Mouse (Mus musculus) liver, embryonic 14 days (tissue): ENCODE measurements around the gene Aldh8a1. TPM values are rescaled to one million over a fixed set of nuclear protein-coding genes. Genes with fewer than 3 reads are reported as not detected.

Experiments used
- polyA plus RNA-seq: library from polyadenylated mRNA; depleted of rRNA; stranded (reverse); fragments of >200 nt; gene quantifications from 2 replicates; pipeline ENCODE4 v1.2.3, GENCODE M21; 2012; rRNA removed

Gene Aldh8a1
- 11.5 and 12.2 TPM in 2 replicates for polyA plus RNA-seq

DNA sequence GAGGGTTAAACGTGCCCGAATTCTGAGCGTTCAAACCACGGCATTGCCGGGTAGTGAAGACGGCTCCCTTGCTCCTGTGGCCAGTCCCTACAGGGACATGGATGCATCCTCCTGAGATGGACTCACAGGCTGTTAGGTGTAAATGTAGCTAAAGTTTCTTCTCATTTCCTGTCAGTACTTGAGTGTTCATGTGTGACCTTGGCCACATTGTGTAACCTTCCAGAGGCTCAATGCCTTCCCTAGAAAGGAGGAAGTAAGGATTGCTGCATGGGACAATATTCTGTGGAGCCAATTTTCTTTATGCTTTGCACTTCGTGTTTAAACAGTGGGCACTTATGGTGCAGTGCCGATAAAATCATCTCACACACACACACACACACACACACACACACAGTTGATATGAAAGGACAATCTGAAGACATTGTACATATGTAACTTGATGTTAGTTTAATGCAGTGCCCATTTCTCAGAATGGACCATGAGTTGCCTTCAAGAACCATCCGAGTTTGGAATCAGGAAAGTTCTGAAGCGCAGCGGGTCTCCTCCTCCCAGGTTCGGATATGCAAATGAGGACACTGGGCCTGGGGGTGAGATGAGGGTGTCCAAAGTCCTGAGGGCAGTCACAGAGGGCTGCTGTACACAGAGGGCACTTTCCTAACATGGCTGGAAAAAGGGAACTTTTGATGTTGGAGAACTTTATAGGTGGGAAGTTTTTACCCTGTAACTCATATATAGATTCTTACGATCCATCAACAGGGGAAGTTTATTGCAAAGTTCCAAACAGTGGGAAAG is at the start of gene Aldh8a1:
TSS of gene Aldh8a1 (plus strand) at position 610 of the 792 bp plus-strand sequence.

Other genes starting within 250 kb of the Aldh8a1 start
- gene Myb, start 216.3 kb upstream of the Aldh8a1 start, polyA plus RNA-seq: 17.3 and 19.3 TPM in 2 replicates
- 18.2 and 22.5 TPM in 2 replicates for gene Hbs1l, start 81.3 kb upstream of the Aldh8a1 start, polyA plus RNA-seq
- gene 1700020N01Rik, start 215.9 kb downstream of the Aldh8a1 start, polyA plus RNA-seq: not detected in 2 replicates